Mouse (Mus musculus) embryo, embryonic 11.5 days (tissue): ENCODE measurements around the gene Tmigd1.
"Not testable (repeated sequence)": the region's sequence is repeated elsewhere in the genome, so short reads cannot be mapped to it uniquely, and the experiment has no call there.

Experiments used
- DNase-seq: peaks from one replicate; pipeline ENCODE4 v3.0.0-alpha.2; 2012; ENCODE audit warnings: low read depth, low spot score

Tmigd1 gene

DNA sequence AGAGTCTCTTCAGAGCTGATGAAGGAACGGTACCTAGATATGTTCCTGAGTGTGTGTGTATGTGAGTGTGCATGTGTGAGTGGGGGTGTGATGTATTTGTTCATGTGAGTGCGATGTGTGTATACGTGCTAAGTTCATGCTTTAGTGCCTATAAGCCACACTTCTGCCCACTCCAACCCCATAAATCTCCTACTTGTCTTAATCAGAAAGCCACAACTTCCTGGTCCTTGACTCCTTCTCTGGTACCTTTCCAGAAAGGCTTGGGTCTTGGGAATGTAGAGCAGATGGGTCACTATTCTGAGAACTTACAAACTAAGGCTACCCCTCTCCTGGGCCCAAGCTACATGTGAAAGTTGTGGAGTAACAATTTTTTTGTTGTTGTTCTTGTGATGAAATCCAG is 3.2 kb upstream of the Tmigd1 start:
- DNase-seq = no peak

DNA sequence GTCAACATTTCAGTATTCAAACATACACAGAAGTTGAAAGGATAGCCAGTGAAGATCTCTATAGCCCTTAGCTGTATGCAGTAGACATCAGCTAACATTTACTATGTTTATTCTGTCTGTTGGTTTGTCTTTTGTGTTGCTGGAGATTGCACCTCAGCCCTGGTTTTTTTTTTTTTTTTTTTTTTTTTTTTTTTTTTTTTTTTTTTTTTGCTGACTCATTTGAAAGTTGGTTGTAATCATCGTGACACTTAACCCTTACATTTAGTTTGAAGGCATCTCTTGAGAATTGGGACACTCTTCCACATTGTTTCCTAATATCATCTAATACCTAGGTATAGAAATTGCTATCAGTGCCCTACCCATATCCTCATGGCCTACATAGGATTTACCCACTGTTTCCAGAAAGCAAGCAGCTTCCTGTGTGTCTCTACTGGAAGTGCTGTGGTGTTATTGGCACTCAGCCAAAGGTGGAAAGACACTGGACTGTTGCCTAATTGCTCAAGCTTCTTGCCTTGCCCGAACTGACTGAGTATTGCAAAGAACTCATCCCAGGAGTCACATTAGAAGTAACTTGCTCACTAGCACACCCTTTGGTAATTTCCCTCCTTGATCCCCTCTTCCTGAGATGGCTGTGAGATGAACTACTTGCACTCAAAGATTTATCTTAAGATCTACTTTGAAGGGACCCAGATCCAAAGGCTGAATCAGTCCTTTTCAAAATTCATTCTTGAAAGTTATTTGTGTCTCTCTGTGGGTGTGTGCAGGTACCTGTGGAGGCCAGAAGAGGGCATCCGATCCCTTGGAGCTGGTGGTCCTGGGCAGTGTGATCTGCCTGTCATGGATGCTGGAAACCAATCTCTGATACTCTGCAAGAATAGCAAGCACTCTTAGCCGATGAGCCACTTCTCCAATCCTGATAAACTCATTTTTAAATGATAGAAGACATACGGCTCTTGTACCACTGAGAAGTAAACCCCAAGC is 1.9 kb upstream of the Tmigd1 start:
- no peak for DNase-seq

DNA sequence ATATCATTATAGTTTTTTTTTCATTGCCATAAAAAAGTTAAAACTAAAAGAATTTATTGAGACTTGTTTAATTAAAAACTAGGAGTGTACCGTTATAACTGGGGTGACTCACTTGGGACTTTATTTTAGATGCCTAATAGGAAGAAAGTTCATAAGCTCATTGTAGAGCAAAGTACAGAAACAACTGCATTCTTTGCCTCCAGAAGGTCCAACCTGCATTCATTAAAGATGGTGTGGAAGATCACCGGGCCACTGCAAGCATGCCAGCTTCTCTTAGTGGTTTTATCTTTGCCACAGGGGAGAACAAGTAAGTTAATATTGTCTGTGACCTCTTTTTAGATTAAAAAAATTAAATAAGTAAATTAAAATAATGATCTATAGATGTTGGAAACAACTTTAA is 2.4 kb downstream of the Tmigd1 start:
- no peak for DNase-seq

DNA sequence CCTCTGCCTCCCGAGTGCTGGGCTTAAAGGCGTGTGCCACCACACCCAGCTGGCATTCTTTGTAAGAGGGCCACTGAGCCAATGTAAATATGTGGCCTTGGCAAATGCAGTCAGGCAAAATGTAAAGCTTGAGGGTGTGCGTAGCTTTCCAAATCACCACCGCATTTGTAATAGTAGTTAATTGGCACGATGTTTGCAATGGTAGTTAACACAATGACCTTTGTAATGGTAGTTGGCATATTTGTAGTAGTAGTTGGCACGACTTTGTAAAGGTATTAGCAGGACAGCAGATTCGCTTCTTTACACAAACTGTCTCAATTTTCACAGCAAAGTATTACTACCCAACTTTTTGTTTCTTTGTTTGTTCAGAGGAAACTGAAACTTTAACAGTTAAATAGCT is 6.7 kb downstream of the Tmigd1 start:
- DNase-seq = no peak

DNA sequence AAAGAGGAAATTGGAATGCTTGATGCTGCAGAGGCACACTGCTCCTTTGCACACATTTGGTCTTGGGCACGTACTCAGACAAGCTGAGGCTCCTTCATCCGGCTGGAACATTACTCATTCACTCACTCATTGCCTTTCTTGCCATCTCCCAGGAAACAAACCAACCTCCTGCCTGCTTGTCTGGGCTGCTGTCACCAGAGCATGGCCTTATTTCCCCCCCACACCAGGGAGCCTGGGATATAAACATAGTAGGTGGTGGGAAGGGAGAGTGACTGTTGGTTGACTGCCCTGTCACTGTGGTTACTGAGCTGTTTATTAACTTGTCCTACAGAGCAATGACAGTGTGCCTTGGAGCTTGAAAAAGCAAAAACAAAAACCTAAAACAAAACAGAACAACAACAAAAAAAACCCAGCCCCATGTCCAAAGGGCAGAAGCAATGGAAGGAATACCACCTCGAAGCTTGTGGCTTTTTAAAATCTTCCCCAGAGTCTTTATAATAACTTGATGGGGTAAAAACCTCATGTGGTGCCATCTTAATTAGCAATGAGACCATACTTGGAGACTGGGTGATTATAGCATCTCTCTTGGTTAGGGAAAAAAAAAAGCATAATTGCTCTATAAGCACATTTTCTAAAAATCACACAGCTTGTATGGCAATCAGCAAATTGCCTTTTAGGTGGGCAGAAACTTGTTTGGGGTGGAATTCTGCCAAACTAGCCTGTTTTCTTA is 9.5 kb downstream of the Tmigd1 start:
- DNase-seq = no peak

- no peak for DNase-seq
Observed at GRCm38 (mm10) chr11:76912055-76912395, 10.1 kb downstream of the Tmigd1 start.

DNA sequence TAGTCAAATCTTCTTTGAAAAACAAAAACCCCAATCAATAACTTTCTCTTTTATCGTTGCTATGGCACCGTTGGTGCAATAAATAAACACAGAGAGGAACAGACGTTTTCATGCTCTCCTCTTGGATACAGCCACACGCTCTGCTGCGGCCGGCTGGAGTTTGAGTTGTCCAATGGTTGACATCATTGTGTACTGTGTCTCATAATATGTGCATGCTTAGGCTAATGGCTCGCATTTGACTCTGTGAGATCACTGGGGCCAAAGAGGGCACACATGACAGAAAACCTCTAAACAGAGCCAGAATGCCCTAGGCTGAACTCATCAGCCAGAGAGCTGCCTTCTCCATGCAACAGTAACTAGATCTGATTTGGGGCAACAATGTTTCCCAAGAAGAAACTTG is 12.4 kb downstream of the Tmigd1 start:
- no peak for DNase-seq

- DNase-seq = no peak
Observed at GRCm38 (mm10) chr11:76916539-76917229, 14.7 kb downstream of the Tmigd1 start.

GRCm38 (mm10) chr11:76917230-76917548 is 15.2 kb downstream of the Tmigd1 start:
- no peak for DNase-seq

GRCm38 (mm10) chr11:76920607-76921006 is 18.6 kb downstream of the Tmigd1 start:
- DNase-seq = no peak

DNA sequence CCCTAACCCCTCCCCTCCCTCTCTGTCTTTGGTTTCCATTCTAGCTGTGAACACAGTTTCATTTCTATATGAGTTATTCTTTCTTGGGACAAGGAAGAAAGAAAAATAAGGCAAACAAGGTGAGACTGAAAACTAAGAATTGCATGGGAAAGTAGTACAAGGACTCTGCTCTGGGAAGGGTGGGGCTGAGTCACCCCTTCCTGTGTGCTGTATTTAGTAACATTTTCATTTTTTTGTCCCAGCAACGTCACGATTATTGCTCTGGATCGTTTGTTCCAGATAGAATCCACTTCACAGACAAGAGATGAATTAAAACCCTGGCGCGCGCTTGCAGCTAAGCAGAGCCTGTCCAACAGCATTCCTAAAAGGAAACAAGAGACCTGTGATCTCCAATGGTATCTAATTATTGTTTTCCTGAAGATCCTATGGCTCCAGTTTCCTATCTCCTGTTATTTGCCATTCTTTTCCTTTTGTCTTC is 22.8 kb downstream of the Tmigd1 start, which contains the start of gene Blmh:
TSS of gene Blmh (plus strand) at position 51 of the 478 bp plus-strand sequence.
- no peak for DNase-seq

DNA sequence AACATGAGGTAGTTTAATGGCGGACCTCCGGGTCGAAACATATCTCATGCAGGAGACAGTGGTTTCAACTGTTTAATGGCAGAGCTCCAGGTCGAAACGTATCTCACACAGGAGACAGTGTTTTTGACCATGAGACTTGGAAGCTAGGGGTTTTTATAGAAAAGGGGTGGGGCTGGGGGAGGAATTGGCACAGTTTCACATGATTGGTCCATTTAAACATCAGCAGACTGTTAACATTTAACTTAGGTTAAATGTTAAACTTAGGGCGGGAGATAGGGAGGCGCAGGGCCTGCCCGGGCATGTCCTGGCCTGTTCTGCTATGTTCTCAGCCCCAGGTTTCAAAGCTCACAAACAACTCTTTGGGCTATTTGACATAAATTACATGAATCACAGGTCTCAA is 26.6 kb downstream of the Tmigd1 start:
- not testable (repeated sequence) for DNase-seq

GRCm38 (mm10) chr11:76933209-76933608 is 31.2 kb downstream of the Tmigd1 start:
- DNase-seq = no peak

- DNase-seq = no peak
Observed at GRCm38 (mm10) chr11:76936578-76936977, 34.6 kb downstream of the Tmigd1 start.

DNA sequence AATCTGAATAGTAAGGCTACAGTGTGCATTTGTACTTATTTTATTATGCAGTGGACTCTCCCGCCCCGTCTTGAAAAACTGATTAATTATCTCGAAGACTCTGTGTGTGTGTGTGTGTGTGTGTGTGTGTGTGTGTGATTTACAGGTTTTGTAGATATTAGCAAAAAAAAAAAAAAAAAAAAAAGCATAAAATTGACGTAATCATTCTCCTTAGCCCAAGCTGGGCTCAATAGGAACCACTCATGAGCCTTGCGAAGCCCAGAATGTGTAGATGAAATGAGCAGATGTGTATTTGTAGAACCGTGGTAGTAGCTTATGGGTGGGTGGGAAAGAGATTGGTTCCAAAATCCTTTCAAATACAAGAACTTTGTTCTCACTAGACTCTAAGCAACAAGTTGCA is 42.9 kb downstream of the Tmigd1 start:
- DNase-seq = no peak

GRCm38 (mm10) chr11:76945386-76946202 is 43.6 kb downstream of the Tmigd1 start:
- peak; percentile 85 for DNase-seq

DNA sequence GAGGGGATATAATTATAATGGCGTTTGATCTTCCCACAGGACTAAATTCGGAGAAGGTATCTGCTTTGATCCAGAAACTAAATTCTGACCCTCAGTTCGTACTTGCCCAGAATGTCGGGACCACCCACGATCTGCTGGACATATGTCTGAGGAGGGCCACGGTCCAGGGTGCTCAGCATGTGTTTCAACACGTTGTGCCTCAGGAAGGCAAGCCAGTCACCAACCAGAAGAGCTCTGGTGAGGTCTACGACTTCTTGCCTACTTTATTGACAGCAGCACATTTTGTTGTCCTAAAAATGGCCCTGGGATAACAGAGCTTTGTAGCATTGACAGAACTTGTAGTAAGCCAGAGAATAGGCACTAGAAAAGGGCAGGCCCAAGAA is 44.2 kb downstream of the Tmigd1 start:
- DNase-seq = peak; percentile 7

DNA sequence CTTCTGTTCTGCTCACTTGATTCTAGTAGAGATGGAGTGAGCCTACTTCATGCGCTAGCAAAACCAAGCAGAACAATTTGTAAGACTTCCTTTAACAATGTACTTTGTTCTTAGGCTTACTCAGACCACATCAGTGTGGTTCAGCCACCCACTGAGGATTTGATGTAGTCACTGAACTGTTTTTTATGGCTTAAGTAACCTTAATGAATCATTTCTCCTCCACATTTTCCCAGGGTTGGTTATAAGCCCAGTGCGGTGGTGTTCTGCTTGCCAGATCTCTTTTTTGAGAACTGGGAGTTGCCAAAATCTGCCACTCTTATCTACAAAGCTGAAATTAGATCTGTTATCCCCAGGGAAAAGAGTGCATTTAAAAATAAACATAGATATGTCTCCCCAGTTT is 51.6 kb downstream of the Tmigd1 start:
- DNase-seq = no peak

DNA sequence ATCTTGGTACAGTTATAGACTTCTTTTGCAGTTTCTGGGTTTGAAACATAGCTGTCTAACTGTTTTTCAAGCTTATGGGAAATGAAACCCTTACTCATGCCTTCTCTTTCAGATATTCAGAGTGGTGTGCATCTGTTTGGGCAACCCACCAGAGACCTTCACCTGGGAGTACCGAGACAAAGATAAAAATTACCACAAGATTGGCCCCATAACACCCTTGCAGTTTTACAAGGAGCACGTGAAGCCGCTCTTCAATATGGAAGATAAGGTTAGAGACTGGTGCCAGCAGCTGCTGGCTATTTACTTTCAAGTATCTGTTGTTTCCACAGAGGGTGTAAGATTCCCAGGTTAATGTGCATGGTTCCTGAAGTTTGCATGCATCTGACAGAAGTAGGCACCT is 63.7 kb downstream of the Tmigd1 start:
- no peak for DNase-seq
